Mouse (Mus musculus): ENCODE measurements at regions not wholly inside any gene's neighbourhood (a gene's known extent, or its start where the extent isn't known, plus 50 kb on each side); places are given as distances from the start of the nearest gene placed in this dataset.
"Not testable (repeated sequence)": the region's sequence is repeated elsewhere in the genome, so short reads cannot be mapped to it uniquely, and the experiment has no call there.

DNA sequence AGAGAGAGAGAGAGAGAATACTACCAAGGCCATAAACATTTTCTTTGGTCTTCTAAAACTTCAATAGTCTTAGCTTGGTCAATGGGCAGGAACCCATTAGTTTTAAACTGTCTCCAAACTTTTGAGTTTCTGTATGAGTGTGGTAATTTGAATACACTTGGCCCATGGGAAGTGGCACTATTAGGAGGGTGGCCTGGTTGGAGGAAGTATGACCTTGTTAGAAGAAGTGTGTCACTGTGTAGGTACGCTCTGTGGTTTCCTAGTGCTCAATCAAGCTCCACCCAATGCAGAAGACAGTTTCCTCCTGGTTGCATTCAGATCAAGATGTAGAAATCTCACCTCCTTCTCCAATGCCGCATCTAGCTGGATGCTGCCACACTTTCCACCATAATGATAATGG is 94.5 kb upstream of the Ipo5 start:
- Histone ChIP-seq H3K9ac (replicated peaks; ENCODE audit: low read length) (no peak overlapping the region), H3K27ac (replicated peaks; ENCODE audit: low read depth, low read length) (no peak overlapping the region), H3K4me1 (ENCODE audit: control insufficient read depth, insufficient read depth, low read length) (no peaks in the 10 kb centered on the region), H3K27me3 (ENCODE audit: control insufficient read depth, insufficient read depth, low read length) (no peaks in the 10 kb centered on the region), H3K4me3 (ENCODE audit: low read depth, low read length) (no peak overlapping the region), H3K4me2 (ENCODE audit: low read depth, low read length) (no peak overlapping the region), H3K36me3 (replicated peaks; ENCODE audit: control insufficient read depth, insufficient read depth, low read depth, low read length) (no peaks in the 10 kb centered on the region), H3K9me3 (replicated peaks; ENCODE audit: control insufficient read depth, low read length) (no peaks in the 10 kb centered on the region)
- no peak for ATAC-seq (replicated peaks; ENCODE audit: insufficient number of reproducible peaks, low FRiP score, low TSS enrichment, low read depth)
- 87% methylated on average over 2 of the region's 2 CpGs for WGBS
- no peak for DNase-seq (ENCODE audit: low spot score)

DNA sequence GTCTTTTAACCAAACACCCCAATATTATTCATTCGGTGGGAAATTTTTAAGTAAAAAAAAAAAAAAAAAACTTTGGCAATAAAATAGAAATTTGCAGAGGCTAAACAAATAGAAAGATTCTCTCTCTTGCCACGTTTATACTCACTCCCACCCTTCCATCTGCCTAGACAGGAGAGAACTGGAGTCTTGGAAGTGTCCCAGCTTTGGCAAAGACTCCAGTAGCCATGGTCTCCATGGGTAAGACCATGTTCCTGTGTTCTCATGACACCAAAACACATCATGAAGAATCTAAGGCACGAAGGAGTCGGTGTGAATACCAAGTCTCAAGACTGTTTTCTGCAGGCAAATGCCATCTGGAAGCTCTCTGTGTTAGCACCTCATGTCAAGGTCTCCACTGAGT is 84.8 kb upstream of the Ipo5 start:
- no peak for ATAC-seq (replicated peaks; ENCODE audit: insufficient number of reproducible peaks, low FRiP score, low TSS enrichment, low read depth)

DNA sequence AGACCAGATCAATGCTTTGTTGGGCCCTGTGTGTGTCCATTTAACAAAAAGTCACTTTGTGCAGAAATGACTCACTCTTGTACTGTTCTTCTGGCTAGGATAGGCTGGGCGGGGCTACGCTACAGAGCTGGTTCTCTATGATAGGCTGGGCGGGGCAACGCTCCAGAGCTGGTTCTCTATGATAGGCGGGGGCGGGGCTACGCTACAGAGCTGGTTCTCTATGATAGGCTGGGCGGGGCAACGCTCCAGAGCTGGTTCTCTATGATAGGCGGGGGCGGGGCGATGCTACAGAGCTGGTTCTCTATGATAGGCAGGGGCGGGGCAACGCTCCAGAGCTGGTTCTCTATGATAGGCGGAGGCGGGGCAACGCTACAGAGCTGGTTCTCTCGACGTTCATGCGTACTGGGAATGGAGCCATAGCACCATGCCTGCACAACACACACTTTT is 80.6 kb upstream of the Ipo5 start:
- 32% methylated on average over 20 of the region's 20 CpGs for WGBS

More for the DNA sequence above, 84.8 kb upstream of the Ipo5 start:
- Histone ChIP-seq H3K4me2 (ENCODE audit: low read depth, low read length) (no peak overlapping the region), H3K27me3 (ENCODE audit: control insufficient read depth, insufficient read depth, low read length) (no peaks in the 10 kb centered on the region), H3K4me3 (ENCODE audit: low read depth, low read length) (no peak overlapping the region), H3K36me3 (replicated peaks; ENCODE audit: control insufficient read depth, insufficient read depth, low read depth, low read length) (no peaks in the 10 kb centered on the region), H3K27ac (replicated peaks; ENCODE audit: low read depth, low read length) (no peak overlapping the region), H3K9me3 (replicated peaks; ENCODE audit: control insufficient read depth, low read length) (no peaks in the 10 kb centered on the region), H3K9ac (replicated peaks; ENCODE audit: low read length) (no peak overlapping the region), H3K4me1 (ENCODE audit: control insufficient read depth, insufficient read depth, low read length) (no peaks in the 10 kb centered on the region)
- DNase-seq (ENCODE audit: low spot score): no peak
- 93% methylated on average over 4 of the region's 4 CpGs for WGBS

DNA sequence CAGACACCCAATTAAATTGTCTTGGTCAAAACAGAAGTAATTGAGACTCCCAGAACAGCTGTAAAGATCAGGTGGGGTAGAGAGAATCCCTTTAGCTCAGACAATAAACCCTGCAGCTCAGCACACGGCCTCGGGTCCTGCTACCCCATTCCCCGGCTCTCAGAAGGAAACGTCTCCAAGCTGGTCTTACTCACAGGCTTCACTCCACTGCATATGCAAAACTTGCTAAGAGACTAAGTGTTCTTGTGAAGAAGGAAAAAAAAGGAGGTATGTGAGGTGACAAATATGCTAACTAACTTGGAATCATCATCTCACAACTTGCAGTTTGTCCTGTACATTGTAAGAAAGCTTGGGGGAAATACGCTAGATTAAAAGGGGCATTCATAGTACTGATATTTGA is 79.6 kb upstream of the Ipo5 start:
- Histone ChIP-seq H3K9me3 (replicated peaks; ENCODE audit: control insufficient read depth, low read length) (no peaks in the 10 kb centered on the region), H3K4me1 (ENCODE audit: control insufficient read depth, insufficient read depth, low read length) (0 out of 2 replicates have a peak, but pooled peaks cover 2% of the 10 kb centered on the region), H3K36me3 (replicated peaks; ENCODE audit: control insufficient read depth, insufficient read depth, low read depth, low read length) (no peaks in the 10 kb centered on the region), H3K4me3 (ENCODE audit: low read depth, low read length) (no peak overlapping the region), H3K27me3 (ENCODE audit: control insufficient read depth, insufficient read depth, low read length) (no peaks in the 10 kb centered on the region), H3K9ac (replicated peaks; ENCODE audit: low read length) (no peak overlapping the region), H3K4me2 (ENCODE audit: low read depth, low read length) (no peak overlapping the region), H3K27ac (replicated peaks; ENCODE audit: low read depth, low read length) (no peak overlapping the region)
- DNase-seq (ENCODE audit: low spot score) (no peak), ATAC-seq (replicated peaks; ENCODE audit: insufficient number of reproducible peaks, low FRiP score, low TSS enrichment, low read depth) (no peak; the same call in 1 of the 2 replicates)
- 56% methylated on average over 5 of the region's 5 CpGs for WGBS

More for the DNA sequence above, 80.6 kb upstream of the Ipo5 start:
- not testable (repeated sequence) for H3K9ac ChIP-seq (replicated peaks; ENCODE audit: low read length); H3K4me2 ChIP-seq (ENCODE audit: low read depth, low read length); H3K4me1 ChIP-seq (ENCODE audit: control insufficient read depth, insufficient read depth, low read length); H3K4me3 ChIP-seq (ENCODE audit: low read depth, low read length); H3K36me3 ChIP-seq (replicated peaks; ENCODE audit: control insufficient read depth, insufficient read depth, low read depth, low read length); H3K27ac ChIP-seq (replicated peaks; ENCODE audit: low read depth, low read length); H3K9me3 ChIP-seq (replicated peaks; ENCODE audit: control insufficient read depth, low read length); H3K27me3 ChIP-seq (ENCODE audit: control insufficient read depth, insufficient read depth, low read length)
- DNase-seq (ENCODE audit: low spot score) (peak; percentile 74), ATAC-seq (replicated peaks; ENCODE audit: insufficient number of reproducible peaks, low FRiP score, low TSS enrichment, low read depth) (0 out of 2 replicates have a peak, but pooled peaks have one; percentile 36)

DNA sequence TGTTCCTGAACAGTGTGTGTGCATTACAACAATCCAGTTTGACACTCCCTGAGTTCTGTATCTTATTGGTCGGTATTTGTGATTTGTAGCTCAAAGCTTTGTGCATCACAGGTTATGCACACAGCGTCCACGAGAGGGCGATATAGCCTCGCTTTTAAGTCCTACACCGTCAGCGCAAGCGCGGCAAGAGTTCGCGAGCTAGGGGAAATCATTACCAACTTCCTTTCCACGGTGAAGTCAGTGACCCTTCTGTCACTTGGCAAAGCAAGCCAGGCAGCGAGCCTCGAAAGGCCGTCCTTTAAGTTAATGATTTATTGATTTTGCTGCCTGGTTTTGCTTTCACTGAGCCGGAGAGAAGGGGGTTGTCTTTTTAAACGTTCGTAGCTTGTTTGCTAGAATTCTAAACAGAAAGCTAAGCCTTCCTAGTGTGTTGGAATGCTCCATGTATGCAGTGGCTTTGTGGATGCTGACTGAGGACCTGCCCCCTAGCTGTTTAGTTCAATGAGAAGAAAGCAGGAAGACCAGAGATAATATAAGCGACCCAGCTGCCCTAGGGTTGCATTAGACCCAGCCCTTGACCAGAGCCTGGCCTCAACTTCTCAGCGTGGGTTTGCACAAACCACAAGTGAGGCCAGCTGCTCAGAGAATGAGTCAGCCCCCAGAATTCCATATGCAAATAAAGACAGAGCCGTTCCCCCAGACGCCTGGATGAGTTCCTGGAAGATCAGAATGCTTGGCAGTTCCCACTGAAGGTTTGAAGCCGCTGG is 79.0 kb upstream of the Ipo5 start:
- 9% methylated on average over 23 of the region's 23 CpGs for WGBS
- Histone ChIP-seq H3K27ac (replicated peaks; ENCODE audit: low read depth, low read length) (no peak overlapping the region; the same call in 1 of the 2 replicates), H3K36me3 (replicated peaks; ENCODE audit: control insufficient read depth, insufficient read depth, low read depth, low read length) (no peaks in the 10 kb centered on the region), H3K4me2 (ENCODE audit: low read depth, low read length) (peak overlapping the region; percentile 32), H3K27me3 (ENCODE audit: control insufficient read depth, insufficient read depth, low read length) (no peaks in the 10 kb centered on the region), H3K4me3 (ENCODE audit: low read depth, low read length) (0 out of 2 replicates have a peak overlapping the region, but pooled peaks have one; percentile 9), H3K9me3 (replicated peaks; ENCODE audit: control insufficient read depth, low read length) (no peaks in the 10 kb centered on the region), H3K4me1 (ENCODE audit: control insufficient read depth, insufficient read depth, low read length) (0 out of 2 replicates have a peak, but pooled peaks cover 2% of the 10 kb centered on the region), H3K9ac (replicated peaks; ENCODE audit: low read length) (peak overlapping the region; percentile 37)
- DNase-seq (ENCODE audit: low spot score): peak; percentile 96
- ATAC-seq (replicated peaks; ENCODE audit: insufficient number of reproducible peaks, low FRiP score, low TSS enrichment, low read depth): peak; percentile 71

DNA sequence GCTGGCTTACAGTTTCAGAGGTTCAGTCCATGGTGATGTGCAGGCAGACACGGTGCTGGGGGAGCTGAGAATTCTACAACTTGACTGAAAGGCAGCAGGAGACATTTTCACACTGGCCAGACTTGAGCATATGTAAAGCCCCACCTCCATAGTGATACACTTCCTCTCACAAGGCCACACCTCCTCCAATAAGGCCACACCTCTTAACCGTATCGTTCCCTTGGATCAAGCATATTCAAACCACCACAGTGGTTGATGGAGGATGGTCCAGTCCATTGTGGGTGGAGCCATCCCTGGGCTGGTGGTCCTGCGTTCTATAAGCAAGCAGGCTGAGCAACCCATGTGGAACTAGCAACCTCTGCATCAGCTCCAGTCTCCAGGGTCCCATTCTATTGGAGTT is 76.2 kb upstream of the Ipo5 start:
- no peaks in the 10 kb centered on the region for H3K9me3 ChIP-seq (replicated peaks; ENCODE audit: control insufficient read depth, low read length)
- 84% methylated on average over 4 of the region's 4 CpGs for WGBS
- 0 out of 2 replicates have a peak, but pooled peaks cover 2% of the 10 kb centered on the region for H3K4me1 ChIP-seq (ENCODE audit: control insufficient read depth, insufficient read depth, low read length)
- H3K4me3 ChIP-seq (ENCODE audit: low read depth, low read length): no peak overlapping the region
- H3K4me2 ChIP-seq (ENCODE audit: low read depth, low read length): no peak overlapping the region
- no peaks in the 10 kb centered on the region for H3K27me3 ChIP-seq (ENCODE audit: control insufficient read depth, insufficient read depth, low read length)
- H3K9ac ChIP-seq (replicated peaks; ENCODE audit: low read length): no peak overlapping the region
- DNase-seq (ENCODE audit: low spot score) (no peak), ATAC-seq (replicated peaks; ENCODE audit: insufficient number of reproducible peaks, low FRiP score, low TSS enrichment, low read depth) (no peak)
- no peaks in the 10 kb centered on the region for H3K36me3 ChIP-seq (replicated peaks; ENCODE audit: control insufficient read depth, insufficient read depth, low read depth, low read length)
- no peak overlapping the region for H3K27ac ChIP-seq (replicated peaks; ENCODE audit: low read depth, low read length)

DNA sequence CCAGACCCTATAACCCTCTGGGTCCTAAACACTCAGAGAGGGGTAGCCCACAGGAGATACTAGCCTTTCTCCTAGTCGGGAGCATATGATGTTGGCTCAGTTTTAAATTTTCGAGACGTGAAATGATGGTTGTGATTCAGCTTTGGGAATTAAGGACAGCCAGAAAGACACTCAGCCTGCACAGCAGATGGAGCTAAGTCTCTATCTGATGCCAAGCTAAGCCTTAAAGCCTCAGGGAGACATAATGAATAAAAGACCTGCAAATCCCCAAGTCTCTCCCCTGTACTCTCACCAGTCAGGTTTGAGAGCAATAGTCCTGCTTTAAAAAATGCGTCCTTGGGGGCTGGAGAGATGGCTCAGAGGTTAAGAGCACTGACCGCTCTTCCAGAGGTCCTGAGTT is 75.3 kb upstream of the Ipo5 start:
- DNase-seq (ENCODE audit: low spot score) (no peak), ATAC-seq (replicated peaks; ENCODE audit: insufficient number of reproducible peaks, low FRiP score, low TSS enrichment, low read depth) (no peak)
- H3K4me2 ChIP-seq (ENCODE audit: low read depth, low read length): no peak overlapping the region
- 70% methylated on average over 5 of the region's 5 CpGs for WGBS
- no peaks in the 10 kb centered on the region for H3K27me3 ChIP-seq (ENCODE audit: control insufficient read depth, insufficient read depth, low read length)
- no peak overlapping the region for H3K9ac ChIP-seq (replicated peaks; ENCODE audit: low read length)
- no peaks in the 10 kb centered on the region for H3K9me3 ChIP-seq (replicated peaks; ENCODE audit: control insufficient read depth, low read length)
- no peak overlapping the region for H3K27ac ChIP-seq (replicated peaks; ENCODE audit: low read depth, low read length)
- H3K4me3 ChIP-seq (ENCODE audit: low read depth, low read length): no peak overlapping the region
- no peaks in the 10 kb centered on the region for H3K36me3 ChIP-seq (replicated peaks; ENCODE audit: control insufficient read depth, insufficient read depth, low read depth, low read length)
- 0 out of 2 replicates have a peak, but pooled peaks cover 2% of the 10 kb centered on the region for H3K4me1 ChIP-seq (ENCODE audit: control insufficient read depth, insufficient read depth, low read length)

DNA sequence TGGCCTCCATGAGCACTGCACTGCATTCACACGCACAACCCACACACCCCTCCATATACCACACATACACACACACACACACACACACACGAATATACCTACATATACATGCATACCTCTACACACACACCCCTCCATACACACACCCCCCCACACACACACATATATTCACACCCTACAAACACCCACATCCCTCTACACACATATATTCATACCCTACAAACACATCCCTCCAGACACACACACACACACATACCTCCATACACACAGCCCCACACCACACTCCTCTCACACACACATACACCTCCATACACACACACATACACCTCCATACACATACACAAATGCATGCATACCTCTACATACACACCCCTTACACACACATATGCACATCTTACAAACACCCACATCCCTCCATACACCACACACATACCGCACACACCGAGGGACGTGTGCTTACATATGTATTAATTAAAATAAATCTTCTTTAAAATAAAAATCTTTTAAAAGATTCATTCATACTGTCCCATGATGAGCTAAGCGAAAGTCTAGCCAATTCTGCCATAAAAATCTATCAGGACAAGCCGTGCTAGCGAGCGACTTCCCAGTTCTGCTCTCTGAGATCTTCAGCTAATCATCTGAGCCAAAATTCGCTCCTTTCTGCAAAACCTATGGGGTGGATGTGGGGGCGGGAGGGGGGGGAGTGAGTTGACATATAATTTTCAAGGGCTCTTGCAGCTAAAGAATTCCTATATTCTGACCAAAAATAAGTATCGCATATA is 74.3 kb upstream of the Ipo5 start:
- H3K9ac ChIP-seq (replicated peaks; ENCODE audit: low read length): no peak overlapping the region
- 0 out of 2 replicates have a peak, but pooled peaks cover 2% of the 10 kb centered on the region for H3K4me1 ChIP-seq (ENCODE audit: control insufficient read depth, insufficient read depth, low read length)
- DNase-seq (ENCODE audit: low spot score): no peak
- ATAC-seq (replicated peaks; ENCODE audit: insufficient number of reproducible peaks, low FRiP score, low TSS enrichment, low read depth): no peak
- no peak overlapping the region for H3K4me3 ChIP-seq (ENCODE audit: low read depth, low read length)
- 91% methylated on average over 12 of the region's 12 CpGs for WGBS
- H3K27me3 ChIP-seq (ENCODE audit: control insufficient read depth, insufficient read depth, low read length): no peaks in the 10 kb centered on the region
- H3K4me2 ChIP-seq (ENCODE audit: low read depth, low read length): no peak overlapping the region
- no peaks in the 10 kb centered on the region for H3K9me3 ChIP-seq (replicated peaks; ENCODE audit: control insufficient read depth, low read length)
- H3K27ac ChIP-seq (replicated peaks; ENCODE audit: low read depth, low read length): no peak overlapping the region
- H3K36me3 ChIP-seq (replicated peaks; ENCODE audit: control insufficient read depth, insufficient read depth, low read depth, low read length): no peaks in the 10 kb centered on the region

Measured in embryonic facial prominence, embryonic 11.5 days (tissue).